In genomic region chr5:120502675-120503143, GRCm38 (mm10) we compare ENCODE assay signal across 8 mouse cellular contexts. TPM values are rescaled to one million over a fixed set of nuclear protein-coding genes. Genes with fewer than 3 reads are reported as not detected.
DNase-seq lines count a peak whose midpoint lies in the region; ATAC-seq and TF ChIP-seq lines count a peak whose summit lies in the region.

No protein-coding gene starts in this region.

- H3K9me3 ChIP-seq in liver, embryonic 11.5 days (ENCODE audit: control insufficient read depth, low read length): no peaks in the 10 kb centered on the region

- H3K27ac ChIP-seq in heart, adult 2 months: peak overlapping the region; percentile 86
- H3K27ac ChIP-seq in embryonic fibroblast, embryonic 13.5 days (ENCODE audit: insufficient read depth, low read length): no peak overlapping the region
- no peak overlapping the region for H3K27ac ChIP-seq in liver, embryonic 11.5 days (ENCODE audit: low read depth, low read length)

- no peaks in the 10 kb centered on the region for H3K36me3 ChIP-seq in heart, adult 2 months (ENCODE audit: control insufficient read depth, insufficient read depth, low read length)
- no peaks in the 10 kb centered on the region for H3K36me3 ChIP-seq in liver, embryonic 11.5 days (ENCODE audit: control insufficient read depth, insufficient read depth, low read length)

- peak overlapping the region; percentile 85 for H3K9ac ChIP-seq in heart, adult 2 months (ENCODE audit: low read depth, low read length)
- peak overlapping the region; percentile 81 for H3K9ac ChIP-seq in liver, embryonic 11.5 days (ENCODE audit: low read depth, low read length)

- H3K27me3 ChIP-seq in heart, adult 2 months (ENCODE audit: control insufficient read depth, insufficient read depth, low read length): no peaks in the 10 kb centered on the region
- H3K27me3 ChIP-seq in liver, embryonic 11.5 days (replicated peaks; ENCODE audit: control insufficient read depth, insufficient read depth, low read length): no peaks in the 10 kb centered on the region

- 5% methylated on average over 12 of the region's 12 CpGs for WGBS in heart, adult 2 months
- 3% methylated on average over 12 of the region's 12 CpGs for WGBS in liver, embryonic 11.5 days

- DNase-seq in heart, adult 2 months: peak in 1 of 2 experiments; percentile 36
- no peak for DNase-seq in heart, postnatal 14 days
- DNase-seq in 3T3-L1 (ENCODE audit: low read depth, low spot score): peak; percentile 66
- DNase-seq in liver, embryonic 11.5 days (ENCODE audit: low spot score): no peak
- no peak for DNase-seq in embryo, embryonic 9.5 days (ENCODE audit: extremely low spot score)
- no peak for DNase-seq in adrenal gland, postnatal 36 days
- no peak for DNase-seq in lung, postnatal 14 days

- TF ChIP-seq CTCF in heart, adult 2 months (IDR thresholded peaks at IDR 0.05): no peak
- TF ChIP-seq CTCF in embryonic fibroblast, embryonic 13.5 days (IDR thresholded peaks at IDR 0.05; ENCODE audit: borderline replicate concordance, insufficient read depth, low read length): no peak

- no peak for TF ChIP-seq POLR2A in heart, adult 2 months (IDR thresholded peaks at IDR 0.05; ENCODE audit: insufficient read depth, low read depth, low read length)
- no peak for TF ChIP-seq POLR2A in embryonic fibroblast, embryonic 13.5 days (IDR thresholded peaks at IDR 0.05; ENCODE audit: low read depth, low read length)

- no peak for TF ChIP-seq EP300 in heart, adult 2 months (IDR thresholded peaks at IDR 0.05; ENCODE audit: insufficient read depth, low read depth, low read length)

- H3K4me3 ChIP-seq in heart, adult 2 months: peak overlapping the region; percentile 75
- peak overlapping the region; percentile 67 for H3K4me3 ChIP-seq in embryonic fibroblast, embryonic 13.5 days (ENCODE audit: insufficient read depth, low read length)
- H3K4me3 ChIP-seq in liver, embryonic 11.5 days (ENCODE audit: low read depth, low read length): peak overlapping the region; percentile 91

- no peak for ATAC-seq in liver, embryonic 11.5 days (replicated peaks; ENCODE audit: low FRiP score)

- intact Hi-C loops in heart, adult 2 months (cut with DNase I): loop anchor here (10.0 kb wide), 1 partner anchor 172 kb away; no protein-coding TSS in a partner anchor
- intact Hi-C loops in heart, postnatal 14 days (cut with DNase I): loop anchor here (10.0 kb wide), 2 partner anchors 172 to 242 kb away; partner anchors contain the start of gene Oas2

- H3K4me2 ChIP-seq in liver, embryonic 11.5 days: peak overlapping the region; percentile 97

- H3K79me2 ChIP-seq in heart, adult 2 months (replicated peaks; ENCODE audit: control insufficient read depth, insufficient read depth, low read length): no peaks in the 10 kb centered on the region; the same call in none of the 2 replicates

- peaks cover 12% of the 10 kb centered on the region for H3K4me1 ChIP-seq in heart, adult 2 months (ENCODE audit: control insufficient read depth, insufficient read depth, low read length)
- no peaks in the 10 kb centered on the region for H3K4me1 ChIP-seq in embryonic fibroblast, embryonic 13.5 days (ENCODE audit: control insufficient read depth, insufficient read depth, low read length)
- H3K4me1 ChIP-seq in liver, embryonic 11.5 days (replicated peaks; ENCODE audit: control insufficient read depth, insufficient read depth, low read length): peaks cover 15% of the 10 kb centered on the region

RNA-seq across cellular contexts. Expression of gene Plbd2, which starts 0.7 kb away (rescaled TPM):
- total RNA-seq in heart, adult 2 months (2021): 10 to 100 TPM; 39.5 to 47.1 TPM
- polyA plus RNA-seq in heart, adult 2 months (2012; rRNA removed): 27.7 and 32.1 TPM in 2 replicates
- 10 to 100 TPM; 37.5 to 42.2 TPM for total RNA-seq in heart, postnatal 14 days (2021)
- polyA plus RNA-seq in embryonic fibroblast, embryonic 13.5 days (2011; ENCODE audit: insufficient read length, low read depth, missing spikeins): 41.4 and 50.2 TPM in 2 replicates
- 32.8 and 35.1 TPM in 2 replicates for polyA plus RNA-seq in liver, embryonic 11.5 days (2014; fragmentation: Nextera tagmentation; extraction: Ambion mirVana)
- 10 to 100 TPM; 86.9 to 87.9 TPM for total RNA-seq in adrenal gland, postnatal 36 days (2021)

RNA-seq across cellular contexts. Expression of gene Slc8b1, which starts 8.3 kb away (rescaled TPM):
- total RNA-seq in heart, adult 2 months (2021): 10 to 100 TPM; 10.0 to 12.2 TPM
- 13.2 and 16.5 TPM in 2 replicates for polyA plus RNA-seq in heart, adult 2 months (2012; rRNA removed)
- total RNA-seq in heart, postnatal 14 days (2021): 10 to 100 TPM in 1 of 2 experiments, 1 to 10 TPM in 1; 8.7 to 16.4 TPM
- polyA plus RNA-seq in embryonic fibroblast, embryonic 13.5 days (2011; ENCODE audit: insufficient read length, low read depth, missing spikeins): 5.8 and 7.6 TPM in 2 replicates
- 5.1 and 5.5 TPM in 2 replicates for polyA plus RNA-seq in liver, embryonic 11.5 days (2014; fragmentation: Nextera tagmentation; extraction: Ambion mirVana)
- total RNA-seq in adrenal gland, postnatal 36 days (2021): 10 to 100 TPM; 29.0 to 45.6 TPM

RNA-seq across cellular contexts. Expression of gene Sds, which starts 26.4 kb away (rescaled TPM):
- 1 to 10 TPM; 1.2 to 3.0 TPM for total RNA-seq in heart, adult 2 months (2021)
- 5.6 and 10.9 TPM in 2 replicates for polyA plus RNA-seq in heart, adult 2 months (2012; rRNA removed)
- not detected for total RNA-seq in heart, postnatal 14 days (2021)
- polyA plus RNA-seq in embryonic fibroblast, embryonic 13.5 days (2011; ENCODE audit: insufficient read length, low read depth, missing spikeins): not detected in 2 replicates
- not detected in 2 replicates for polyA plus RNA-seq in liver, embryonic 11.5 days (2014; fragmentation: Nextera tagmentation; extraction: Ambion mirVana)
- total RNA-seq in adrenal gland, postnatal 36 days (2021): 1 to 10 TPM in 1 of 2 experiments, not detected in 1; 1.3 TPM

RNA-seq across cellular contexts. Expression of gene Sdsl, which starts 30.1 kb away (rescaled TPM):
- total RNA-seq in heart, adult 2 months (2021): 1 to 10 TPM; 8.8 to 9.8 TPM
- 12.6 and 13.5 TPM in 2 replicates for polyA plus RNA-seq in heart, adult 2 months (2012; rRNA removed)
- total RNA-seq in heart, postnatal 14 days (2021): 10 to 100 TPM in 1 of 2 experiments, 1 to 10 TPM in 1; 8.7 to 10.9 TPM
- 1.2 and 1.8 TPM in 2 replicates for polyA plus RNA-seq in embryonic fibroblast, embryonic 13.5 days (2011; ENCODE audit: insufficient read length, low read depth, missing spikeins)
- polyA plus RNA-seq in liver, embryonic 11.5 days (2014; fragmentation: Nextera tagmentation; extraction: Ambion mirVana): 2.3 and 2.5 TPM in 2 replicates
- total RNA-seq in adrenal gland, postnatal 36 days (2021): 10 to 100 TPM; 82.6 to 82.9 TPM
